Mouse (Mus musculus): ENCODE results near the gene Mbd4. TPM values are rescaled to one million over a fixed set of nuclear protein-coding genes. Genes with fewer than 3 reads are reported as not detected.
A peak's percentile ranks its signal among the peaks of the same experiment; 100 is the strongest.
"Not testable (repeated sequence)": the region's sequence is repeated elsewhere in the genome, so short reads cannot be mapped to it uniquely, and the experiment has no call there.

Mbd4 gene
- polyA plus RNA-seq, 1 experiment from 2014 or later: 8.0 TPM

GRCm38 (mm10) chr6:115838161-115838597 is 15.0 kb downstream of the Mbd4 start, which contains the start of gene Efcab12:
Gene Efcab12 (minus strand): TSS chr6:115838412.
- ATAC-seq (ENCODE audit: insufficient read depth): peak; percentile 74
- H3K9me3 ChIP-seq (replicated peaks): no peaks in the 10 kb centered on the region
- peak within 1 kb of the TSS; percentile 72 for H3K4me2 ChIP-seq
- peaks cover 18% of the 10 kb centered on the region for H3K36me3 ChIP-seq (replicated peaks)
- H3K27ac ChIP-seq (replicated peaks): peak within 1 kb of the TSS; percentile 21; the same call in 1 of the 2 replicates
- peaks cover 23% of the 10 kb centered on the region for H3K4me1 ChIP-seq (replicated peaks)
- WGBS (ENCODE audit: insufficient replicate concordance): 3% methylated on average over 19 of the region's 19 CpGs
- H3K27me3 ChIP-seq: no peaks in the 10 kb centered on the region
- peak within 1 kb of the TSS; percentile 45 for H3K4me3 ChIP-seq (replicated peaks)
- H3K9ac ChIP-seq: peak within 1 kb of the TSS; percentile 28; the same call in 1 of the 2 replicates

- H3K27me3 ChIP-seq: no peaks in the 10 kb centered on the region
- H3K9me3 ChIP-seq (replicated peaks): no peaks in the 10 kb centered on the region
- H3K4me2 ChIP-seq: no peak overlapping the region
- H3K4me3 ChIP-seq (replicated peaks): no peak overlapping the region
- H3K36me3 ChIP-seq (replicated peaks): no peaks in the 10 kb centered on the region
- peaks cover 41% of the 10 kb centered on the region for H3K4me1 ChIP-seq (replicated peaks)
- H3K27ac ChIP-seq (replicated peaks): no peak overlapping the region
- ATAC-seq (ENCODE audit: insufficient read depth): no peak
- no peak overlapping the region for H3K9ac ChIP-seq
These were observed 19.3 kb downstream of the Mbd4 start for GRCm38 (mm10) chr6:115833861-115834260.

- H3K27ac ChIP-seq (replicated peaks): peak overlapping the region; percentile 24; the same call in 1 of the 2 replicates
- 74% methylated on average over 2 of the region's 2 CpGs for WGBS (ENCODE audit: insufficient replicate concordance)
- ATAC-seq (ENCODE audit: insufficient read depth): peak; percentile 45; the same call in 1 of the 2 replicates
These were observed 20.9 kb downstream of the Mbd4 start for GRCm38 (mm10) chr6:115832152-115832850.

GRCm38 (mm10) chr6:115830779-115831601 is 22.2 kb downstream of the Mbd4 start:
- no peak overlapping the region for H3K4me2 ChIP-seq
- peak; percentile 52; the same call in 1 of the 2 replicates for ATAC-seq (ENCODE audit: insufficient read depth)
- H3K27me3 ChIP-seq: no peaks in the 10 kb centered on the region
- H3K27ac ChIP-seq (replicated peaks): no peak overlapping the region; the same call in 1 of the 2 replicates
- H3K9ac ChIP-seq: no peak overlapping the region
- H3K9me3 ChIP-seq (replicated peaks): no peaks in the 10 kb centered on the region
- WGBS (ENCODE audit: insufficient replicate concordance): 69% methylated on average over 6 of the region's 6 CpGs
- H3K36me3 ChIP-seq (replicated peaks): no peaks in the 10 kb centered on the region
- H3K4me3 ChIP-seq (replicated peaks): no peak overlapping the region
- H3K4me1 ChIP-seq (replicated peaks): peaks cover 29% of the 10 kb centered on the region

More at GRCm38 (mm10) chr6:115832152-115832850, 20.9 kb downstream of the Mbd4 start:
- Histone ChIP-seq H3K4me1 (replicated peaks) (peaks cover 29% of the 10 kb centered on the region), H3K4me3 (replicated peaks) (no peak overlapping the region), H3K36me3 (replicated peaks) (no peaks in the 10 kb centered on the region), H3K9ac (no peak overlapping the region), H3K4me2 (no peak overlapping the region), H3K27me3 (no peaks in the 10 kb centered on the region), H3K9me3 (replicated peaks) (no peaks in the 10 kb centered on the region)

GRCm38 (mm10) chr6:115823850-115824464 is 29.2 kb downstream of the Mbd4 start:
- H3K4me2 ChIP-seq: peak overlapping the region; percentile 60
- not testable (repeated sequence) for H3K36me3 ChIP-seq (replicated peaks); H3K27me3 ChIP-seq; H3K9ac ChIP-seq; H3K9me3 ChIP-seq (replicated peaks)
- WGBS (ENCODE audit: insufficient replicate concordance): 1% methylated on average over 5 of the region's 11 CpGs
- peak overlapping the region; percentile 21 for H3K4me3 ChIP-seq (replicated peaks)
- peak overlapping the region; percentile 45 for H3K27ac ChIP-seq (replicated peaks)
- H3K4me1 ChIP-seq (replicated peaks): peaks cover 45% of the 10 kb centered on the region
- ATAC-seq (ENCODE audit: insufficient read depth): peak; percentile 91

- Histone ChIP-seq H3K36me3 (replicated peaks) (no peaks in the 10 kb centered on the region), H3K27me3 (no peaks in the 10 kb centered on the region), H3K4me1 (replicated peaks) (peaks cover 45% of the 10 kb centered on the region), H3K9ac (no peak overlapping the region), H3K9me3 (replicated peaks) (no peaks in the 10 kb centered on the region), H3K4me3 (replicated peaks) (no peak overlapping the region), H3K27ac (replicated peaks) (peak overlapping the region; percentile 54; the same call in 1 of the 2 replicates), H3K4me2 (peak overlapping the region; percentile 45)
- WGBS (ENCODE audit: insufficient replicate concordance): 45% methylated on average over 8 of the region's 8 CpGs
- ATAC-seq (ENCODE audit: insufficient read depth): peak; percentile 62
These were observed 31.8 kb downstream of the Mbd4 start for GRCm38 (mm10) chr6:115821216-115821993.

- Histone ChIP-seq H3K9ac (no peak overlapping the region), H3K4me1 (replicated peaks) (peaks cover 46% of the 10 kb centered on the region), H3K27ac (replicated peaks) (no peak overlapping the region), H3K36me3 (replicated peaks) (no peaks in the 10 kb centered on the region), H3K4me2 (no peak overlapping the region), H3K27me3 (no peaks in the 10 kb centered on the region), H3K4me3 (replicated peaks) (no peak overlapping the region), H3K9me3 (replicated peaks) (no peaks in the 10 kb centered on the region)
- no peak for ATAC-seq (ENCODE audit: insufficient read depth)
- 75% methylated on average over 2 of the region's 2 CpGs for WGBS (ENCODE audit: insufficient replicate concordance)
These were observed 35.0 kb downstream of the Mbd4 start for GRCm38 (mm10) chr6:115818129-115818528.

GRCm38 (mm10) chr6:115815041-115815440 is 38.1 kb downstream of the Mbd4 start:
- Histone ChIP-seq H3K4me3 (replicated peaks) (no peak overlapping the region), H3K9me3 (replicated peaks) (no peaks in the 10 kb centered on the region), H3K27me3 (no peaks in the 10 kb centered on the region), H3K9ac (no peak overlapping the region), H3K4me2 (no peak overlapping the region), H3K4me1 (replicated peaks) (peaks cover 19% of the 10 kb centered on the region), H3K36me3 (replicated peaks) (no peaks in the 10 kb centered on the region), H3K27ac (replicated peaks) (no peak overlapping the region)
- ATAC-seq (ENCODE audit: insufficient read depth): no peak
- WGBS (ENCODE audit: insufficient replicate concordance): 54% methylated on average over 4 of the region's 4 CpGs

- peaks cover 17% of the 10 kb centered on the region for H3K4me1 ChIP-seq (replicated peaks)
- H3K4me3 ChIP-seq (replicated peaks): no peak overlapping the region
- peak; percentile 54 for ATAC-seq (ENCODE audit: insufficient read depth)
- H3K4me2 ChIP-seq: peak overlapping the region; percentile 32
- no peak overlapping the region for H3K9ac ChIP-seq
- H3K36me3 ChIP-seq (replicated peaks): no peaks in the 10 kb centered on the region
- 10% methylated on average over 4 of the region's 4 CpGs for whole genome bisulfite sequencing (ENCODE audit: insufficient replicate concordance)
- H3K9me3 ChIP-seq (replicated peaks): no peaks in the 10 kb centered on the region
- 0 out of 2 replicates have a peak overlapping the region, but pooled peaks have one; percentile 3 for H3K27ac ChIP-seq (replicated peaks)
- H3K27me3 ChIP-seq: no peaks in the 10 kb centered on the region
These were observed 39.1 kb downstream of the Mbd4 start for GRCm38 (mm10) chr6:115814104-115814503.

- no peak overlapping the region for H3K4me2 ChIP-seq
- peaks cover 11% of the 10 kb centered on the region for H3K36me3 ChIP-seq (replicated peaks)
- ATAC-seq (ENCODE audit: insufficient read depth): no peak
- no peak overlapping the region for H3K27ac ChIP-seq (replicated peaks)
- H3K4me1 ChIP-seq (replicated peaks): peaks cover 32% of the 10 kb centered on the region
- no peak overlapping the region for H3K9ac ChIP-seq
- H3K27me3 ChIP-seq: no peaks in the 10 kb centered on the region
- H3K4me3 ChIP-seq (replicated peaks): no peak overlapping the region
- WGBS (ENCODE audit: insufficient replicate concordance): 66% methylated on average over 8 of the region's 8 CpGs
- no peaks in the 10 kb centered on the region for H3K9me3 ChIP-seq (replicated peaks)
These were observed 41.6 kb downstream of the Mbd4 start for GRCm38 (mm10) chr6:115811606-115812005.

Measured in liver, embryonic 15.5 days (tissue).